Mouse (Mus musculus): ENCODE data around the gene Pik3cb.

Pik3cb gene

GRCm38 (mm10) chr9:99146855-99147735, 6.7 kb upstream of the Pik3cb start:
- in situ Hi-C loops (cut with MboI, MseI), result no loop called here

DNA sequence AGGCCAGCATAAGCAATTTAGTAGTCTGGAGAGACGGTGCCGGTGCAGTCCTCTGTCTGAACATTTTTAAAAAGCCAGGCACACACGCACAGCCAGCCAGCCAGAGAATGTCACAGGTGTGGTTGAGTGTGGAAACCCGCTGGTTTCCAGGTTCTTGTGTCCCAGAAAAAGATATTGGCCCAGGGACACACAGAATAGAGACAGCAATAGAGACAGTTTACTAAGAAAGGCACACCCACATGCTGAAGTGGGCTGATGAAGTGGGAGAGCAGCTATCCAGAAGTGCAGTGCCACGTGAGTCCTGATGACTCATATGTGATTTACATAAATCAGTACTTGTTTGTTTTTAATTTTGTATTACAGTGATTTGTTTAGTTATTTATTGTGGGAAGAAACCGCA, 5.3 kb upstream of the Pik3cb start:
- in situ Hi-C loops (cut with MboI, MseI), result no loop called here

DNA sequence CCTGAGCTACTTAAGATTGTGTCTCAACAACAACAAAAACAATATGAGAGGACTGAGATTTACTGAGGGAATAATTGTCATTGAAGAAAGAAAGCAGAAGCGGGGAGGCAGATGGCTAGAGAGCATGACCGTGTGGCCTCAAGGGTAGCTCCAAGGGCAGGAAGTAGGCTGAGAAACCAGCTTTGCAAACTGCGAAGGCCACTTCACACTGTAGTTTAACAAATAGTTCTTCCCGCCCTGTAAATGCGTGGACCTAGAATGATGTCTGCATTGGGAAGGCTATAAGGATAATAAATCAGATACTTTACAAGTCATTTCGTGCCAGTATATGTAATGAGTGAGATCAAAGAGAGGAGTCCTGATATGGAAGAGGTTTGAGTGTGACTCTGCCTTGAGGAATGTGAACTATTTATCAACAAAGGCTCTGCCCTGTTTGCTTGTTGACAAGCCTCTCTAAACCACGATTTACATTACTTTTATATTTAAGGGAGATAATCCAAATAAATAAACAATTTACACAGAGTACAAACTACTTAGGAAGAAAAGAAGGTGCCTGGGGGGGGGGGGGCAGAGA, 4.1 kb upstream of the Pik3cb start:
- in situ Hi-C loops (cut with MboI, MseI), result loop anchor here (5.0 kb wide), 1 partner anchor 98 kb away; the partner anchor contains the start of gene Cep70

- in situ Hi-C loops (cut with MboI, MseI), result loop anchor here (5.0 kb wide), 1 partner anchor 101 kb away; the partner anchor contains the start of gene Cep70
Measured at GRCm38 (mm10) chr9:99141618-99142017, 1.2 kb upstream of the Pik3cb start.

GRCm38 (mm10) chr9:99141171-99141570, 750 bp upstream of the Pik3cb start:
- in situ Hi-C loops (cut with MboI, MseI), result loop anchor here (5.0 kb wide), 1 partner anchor 101 kb away; the partner anchor contains the start of gene Cep70

DNA sequence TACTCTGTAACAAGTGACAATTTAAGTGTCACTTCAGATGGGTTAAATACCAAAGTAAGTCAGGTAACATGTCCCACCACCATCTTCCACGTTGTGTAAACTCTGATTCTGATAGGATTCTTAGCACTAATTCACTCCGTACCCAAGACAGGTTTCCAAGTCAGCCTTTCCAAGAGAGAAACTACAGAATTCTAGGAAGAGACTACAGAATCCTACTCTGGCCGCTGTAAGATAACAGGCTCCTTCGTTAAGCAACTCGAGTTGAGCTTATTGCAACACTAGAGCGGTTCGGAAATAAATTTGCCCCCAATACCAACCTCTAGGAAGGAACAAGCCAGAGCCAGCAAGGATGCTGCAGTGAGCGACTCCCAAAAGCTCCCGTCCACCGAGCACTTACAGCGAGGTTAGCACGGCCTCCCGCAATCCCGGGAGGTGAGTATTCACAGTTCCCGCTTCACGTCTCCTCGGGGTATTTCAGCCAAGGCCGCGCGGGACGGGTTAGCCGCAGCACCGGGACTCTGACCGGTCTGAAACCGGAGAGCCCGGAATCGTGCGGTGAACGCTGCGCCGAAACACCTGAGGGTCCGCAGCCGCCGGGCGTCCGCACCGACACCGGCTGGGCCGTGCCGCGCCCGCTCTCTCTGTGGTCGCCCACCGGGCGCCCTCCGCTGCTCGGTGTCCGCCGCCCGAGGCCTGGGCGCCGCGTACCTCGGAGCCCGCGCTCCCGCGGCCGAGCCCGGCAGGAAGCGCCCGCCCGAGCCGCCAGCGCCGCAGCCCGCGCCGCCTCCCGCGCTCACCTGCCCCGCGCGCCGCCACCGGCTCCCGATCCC, 1.0 kb downstream of the Pik3cb start:
- in situ Hi-C loops (cut with MboI, MseI), result loop anchor here (5.0 kb wide), 1 partner anchor 103 kb away; the partner anchor contains the start of gene Cep70

DNA sequence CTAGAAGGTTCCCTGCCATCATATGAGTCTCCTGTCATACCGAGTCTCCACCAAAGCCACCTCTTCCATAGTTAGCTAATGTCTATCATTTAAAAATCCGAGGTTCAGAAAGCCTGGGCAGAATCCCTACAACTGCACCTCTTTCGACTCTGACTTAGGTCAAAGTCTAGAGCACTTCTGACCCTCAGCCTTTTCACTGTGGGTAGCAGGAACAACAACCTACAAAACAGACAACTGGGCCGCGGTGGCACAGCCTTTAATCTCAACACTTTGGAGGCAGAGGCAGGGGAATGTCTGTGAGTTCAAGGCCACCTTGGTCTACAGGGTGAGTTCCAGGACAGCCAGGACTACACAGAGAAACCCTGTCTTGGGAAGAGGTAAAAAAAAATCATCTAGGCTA, 3.1 kb downstream of the Pik3cb start:
- in situ Hi-C loops (cut with MboI, MseI), result no loop called here

DNA sequence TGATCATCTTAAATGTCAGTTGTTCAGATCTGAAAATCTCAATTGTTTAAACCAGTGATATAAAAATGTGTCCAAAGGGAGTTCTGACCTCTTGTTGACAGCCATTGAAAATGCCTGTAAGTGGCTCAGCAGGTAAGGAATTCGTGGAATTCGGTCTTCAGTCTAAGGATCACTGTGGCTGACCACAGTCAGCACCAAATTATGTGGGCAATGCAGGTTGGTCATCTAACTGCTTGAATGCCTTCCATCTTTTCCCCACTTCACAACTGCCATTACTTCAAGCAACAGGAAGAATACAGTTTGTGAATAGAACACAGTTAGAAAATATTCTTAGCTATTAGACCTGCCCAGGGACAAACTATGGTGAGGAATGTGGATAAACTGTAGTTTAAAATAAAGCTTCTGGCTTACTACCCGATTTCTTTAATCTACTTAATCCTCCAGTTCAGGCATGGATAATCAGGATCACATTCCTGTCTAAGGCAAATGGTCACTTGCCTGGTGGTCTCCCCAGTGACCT, 8.4 kb downstream of the Pik3cb start:
- in situ Hi-C loops (cut with MboI, MseI), result no loop called here

DNA sequence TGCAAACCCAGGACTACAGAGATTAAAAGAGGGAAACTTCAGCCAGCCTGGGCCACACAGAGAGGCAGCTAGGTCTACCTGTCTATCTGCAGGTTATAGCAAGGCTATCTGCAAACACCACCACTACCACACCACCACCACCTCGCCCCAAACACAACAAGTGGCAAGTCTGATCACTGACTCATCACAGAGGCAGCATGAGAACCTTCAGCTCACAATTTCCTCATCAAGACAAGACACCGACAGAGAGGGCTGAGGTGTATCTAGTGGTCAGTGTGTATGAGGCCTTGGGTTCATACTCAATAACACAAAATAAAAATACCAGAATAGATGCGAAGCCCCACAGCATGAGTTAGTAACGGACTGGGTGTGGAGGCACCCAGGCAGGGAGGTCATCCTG, 9.3 kb downstream of the Pik3cb start:
- in situ Hi-C loops (cut with MboI, MseI), result no loop called here

DNA sequence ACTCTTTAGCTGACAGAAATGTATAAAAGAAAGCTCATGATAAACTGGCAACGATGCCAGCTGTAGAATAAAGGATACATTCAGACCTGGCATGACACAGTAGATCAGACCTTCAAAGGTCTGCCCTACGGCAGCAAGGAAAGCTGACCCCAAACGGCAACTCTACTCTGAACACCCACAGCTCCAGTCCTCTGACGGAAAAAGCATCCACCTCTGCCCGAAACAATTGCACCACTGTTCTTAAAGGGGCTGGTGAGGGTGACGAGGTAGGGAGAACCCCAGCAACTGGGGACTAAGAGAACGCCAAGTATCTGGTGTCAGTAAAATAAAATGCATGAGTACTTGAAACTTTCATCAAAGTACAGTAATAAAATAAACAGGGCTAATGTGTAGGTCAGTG, 12.8 kb downstream of the Pik3cb start:
- in situ Hi-C loops (cut with MboI, MseI), result no loop called here

DNA sequence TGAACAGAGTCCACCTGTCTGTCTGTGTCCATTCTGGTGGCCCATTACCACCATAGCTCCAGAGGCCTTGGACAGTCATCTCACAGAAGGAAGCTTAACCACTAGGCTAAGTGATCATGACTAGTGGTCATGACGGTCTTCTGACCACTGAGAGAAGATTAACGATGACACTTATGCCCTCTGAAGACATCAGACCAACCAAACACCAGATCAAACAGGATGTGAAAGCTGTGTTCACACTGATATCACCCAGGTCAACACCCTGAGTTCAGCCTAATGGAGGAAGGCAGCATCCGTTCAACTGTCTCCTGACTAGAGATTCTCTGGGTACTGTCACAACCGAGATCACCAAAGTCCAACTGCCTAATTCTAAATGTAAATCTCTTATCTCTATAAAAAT, 17.7 kb downstream of the Pik3cb start:
- in situ Hi-C loops (cut with MboI, MseI), result no loop called here

DNA sequence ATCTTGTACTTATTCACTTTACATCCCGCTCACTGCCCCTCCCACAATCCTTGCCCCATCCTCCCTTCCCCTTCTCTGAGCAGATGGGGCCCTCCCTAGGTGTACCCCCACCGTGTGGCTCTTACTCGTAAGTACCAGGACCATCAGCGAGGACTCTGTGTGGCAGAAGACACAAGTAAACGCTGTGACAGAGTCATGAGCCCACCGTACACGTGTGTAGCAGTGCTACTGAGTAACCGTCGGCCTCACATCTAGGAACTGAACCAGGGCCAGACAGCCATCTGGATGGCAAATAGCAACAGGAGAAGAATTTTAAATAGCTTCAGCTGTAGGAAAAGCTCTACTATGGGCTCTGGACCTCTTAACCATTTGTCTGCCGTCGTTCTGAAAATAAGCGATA, 28.0 kb downstream of the Pik3cb start:
- in situ Hi-C loops (cut with MboI, MseI), result no loop called here

- in situ Hi-C loops (cut with MboI, MseI), result no loop called here
Measured at GRCm38 (mm10) chr9:99111085-99111484, 29.3 kb downstream of the Pik3cb start.

GRCm38 (mm10) chr9:99110213-99110612, 30.2 kb downstream of the Pik3cb start:
- in situ Hi-C loops (cut with MboI, MseI), result no loop called here

- in situ Hi-C loops (cut with MboI, MseI), result no loop called here
Measured at GRCm38 (mm10) chr9:99109585-99109984, 30.8 kb downstream of the Pik3cb start.

GRCm38 (mm10) chr9:99104449-99104848, 36.0 kb downstream of the Pik3cb start:
- in situ Hi-C loops (cut with MboI, MseI), result no loop called here

DNA sequence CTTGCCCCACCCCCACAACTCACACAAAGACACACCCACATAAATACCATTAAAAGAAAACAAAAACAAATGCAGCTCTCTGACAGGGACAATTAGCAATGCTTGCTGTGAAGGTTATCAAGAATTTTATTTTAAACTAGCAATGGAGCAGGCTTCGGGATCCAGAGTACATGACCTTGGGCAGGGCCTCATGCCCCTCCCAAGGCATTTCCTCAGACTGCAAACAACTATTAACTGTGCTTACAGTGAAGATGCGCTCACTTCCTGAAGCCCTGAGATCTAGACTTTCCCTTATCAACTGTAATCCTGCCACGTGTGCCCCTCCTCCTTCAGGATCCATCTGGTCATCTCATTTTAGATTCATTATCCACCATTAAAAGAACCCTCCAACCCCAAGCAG, 36.6 kb downstream of the Pik3cb start:
- in situ Hi-C loops (cut with MboI, MseI), result no loop called here

DNA sequence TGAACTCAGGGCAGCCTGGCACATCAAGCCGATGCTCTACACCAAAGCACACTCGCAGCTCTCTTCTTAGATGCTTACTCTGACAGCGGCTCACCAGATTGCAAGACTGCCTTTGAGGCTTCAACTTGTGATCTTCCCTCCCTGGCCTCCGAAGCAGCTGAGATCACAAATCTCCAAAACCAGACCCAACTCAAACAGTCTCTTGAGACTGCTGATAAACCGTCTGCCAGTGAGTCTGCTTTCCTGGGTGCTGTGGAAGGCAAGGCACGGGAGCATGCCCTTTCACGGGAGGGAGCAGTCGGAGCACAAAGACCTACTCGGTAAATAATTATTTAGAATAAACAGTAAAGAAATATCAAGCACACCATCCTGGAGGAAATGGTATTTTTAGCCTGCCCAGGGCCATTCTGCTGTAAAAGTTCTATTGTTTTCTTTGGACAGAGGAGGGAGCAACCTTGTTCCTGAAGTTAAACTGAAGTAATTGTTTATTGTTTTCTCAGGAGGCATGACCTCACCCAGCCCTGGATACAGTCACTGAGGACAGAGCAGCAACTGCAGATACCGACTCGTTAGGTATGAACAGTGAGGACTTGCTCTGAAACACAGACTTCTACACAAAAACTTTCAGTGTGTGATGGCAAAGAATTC, 41.8 kb downstream of the Pik3cb start:
- in situ Hi-C loops (cut with MboI, MseI), result no loop called here

DNA sequence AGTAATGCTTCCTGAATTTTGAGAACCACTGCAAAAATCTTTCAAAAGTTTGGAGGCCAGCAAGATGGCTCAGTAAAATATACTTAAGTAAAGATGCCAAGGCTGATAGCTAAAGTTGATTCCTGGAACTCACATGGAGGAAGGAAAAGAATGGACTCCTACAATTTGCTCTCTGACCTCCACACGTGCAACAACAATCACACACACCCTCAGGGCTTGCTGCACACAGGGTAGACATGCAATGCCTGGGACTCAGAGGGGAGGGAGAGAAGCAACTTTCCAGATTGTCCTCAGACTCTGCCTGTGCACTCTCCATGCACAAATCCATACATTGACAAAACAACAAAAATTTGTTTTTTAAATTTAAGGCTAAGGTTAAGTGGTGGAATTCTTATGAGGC, 42.8 kb downstream of the Pik3cb start:
- in situ Hi-C loops (cut with MboI, MseI), result no loop called here

DNA sequence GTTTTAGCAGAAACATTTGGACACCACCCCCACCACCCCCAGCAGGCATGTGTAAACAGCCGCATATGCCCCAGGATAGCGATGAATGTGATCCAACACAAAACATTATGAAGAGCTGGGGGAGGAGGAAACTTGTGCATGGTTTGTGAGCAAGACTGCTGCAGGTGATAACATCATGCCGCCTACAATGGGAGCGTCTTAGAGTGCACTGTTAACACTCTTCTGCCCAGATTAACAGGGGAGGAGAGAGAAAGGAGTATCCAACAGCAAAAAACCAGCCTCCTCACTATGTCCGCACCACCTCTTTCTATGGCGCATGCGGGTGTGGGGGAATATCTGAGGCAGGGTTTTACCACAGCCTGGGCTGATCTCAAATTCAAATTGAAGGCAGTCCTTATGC, 45.2 kb downstream of the Pik3cb start:
- in situ Hi-C loops (cut with MboI, MseI), result no loop called here

DNA sequence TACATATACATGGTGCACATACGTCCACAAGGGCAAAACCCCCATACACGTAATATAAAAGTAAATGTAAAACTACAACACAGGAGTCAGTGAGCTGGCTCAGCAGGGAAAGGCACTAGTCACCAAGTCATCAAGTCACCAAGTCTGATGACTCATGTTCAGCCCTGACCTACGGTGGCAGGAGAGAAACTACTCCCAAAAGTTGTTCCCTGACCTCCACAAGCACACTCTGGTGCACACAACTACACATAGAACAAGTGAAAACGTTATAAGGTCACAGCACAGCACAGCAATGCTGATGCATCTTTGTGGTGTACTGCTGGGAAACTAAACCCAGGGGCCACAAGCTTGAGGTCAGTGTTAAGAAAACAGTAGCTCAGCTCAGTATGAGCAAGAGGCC, 49.9 kb downstream of the Pik3cb start:
- in situ Hi-C loops (cut with MboI, MseI), result no loop called here

Data from regulatory T cell (primary cell).